Mouse (Mus musculus) brain, embryonic 14.5 days (tissue): ENCODE measurements around the gene Khk.

Experiments
- CTCF ChIP-seq: fragments of 200-500 bp; IDR thresholded peaks from 2 replicates; pipeline ENCODE4 v1.5.1; 2012; ENCODE audit warnings: inconsistent platforms, mild to moderate bottlenecking, moderate library complexity, borderline replicate concordance; ENCODE audit not compliant: insufficient read depth, insufficient read length; ENCODE audit errors: extremely low read depth
- POLR2A ChIP-seq: fragments of 200-500 bp; IDR thresholded peaks from 2 replicates; pipeline ENCODE4 v1.6.1; 2012; ENCODE audit warnings: mild to moderate bottlenecking, inconsistent platforms, borderline replicate concordance; ENCODE audit not compliant: poor library complexity, insufficient read depth, insufficient read length, severe bottlenecking; ENCODE audit errors: extremely low read depth

DNA sequence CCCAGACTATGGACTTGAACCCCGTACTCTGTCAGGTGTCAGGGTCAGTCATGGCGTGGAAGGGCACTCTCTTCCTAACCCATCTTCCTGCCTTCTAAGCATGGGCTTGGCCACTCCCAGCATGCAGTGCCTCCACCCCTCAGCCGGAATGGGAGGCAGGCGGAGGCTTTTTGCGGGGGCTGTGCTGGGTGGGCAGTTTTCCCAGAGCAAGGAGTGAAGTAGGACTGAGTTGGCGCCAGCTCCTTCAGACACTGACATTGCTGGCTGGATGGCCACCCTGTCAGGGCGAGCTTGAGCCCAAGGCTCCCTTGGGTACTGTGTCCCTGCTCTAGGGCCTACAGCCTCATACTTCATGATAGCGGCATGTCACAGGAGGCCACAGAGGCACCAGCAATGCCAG, 47.2 kb downstream of the Khk start, which contains the start of gene Tcf23:
- TF ChIP-seq CTCF (no peak), POLR2A (no peak)
